Mouse (Mus musculus): ENCODE results near the gene Tfpt.
A peak's percentile ranks its signal among the peaks of the same experiment; 100 is the strongest.

Tfpt gene

GRCm38 (mm10) chr7:3629543-3630477, at the start of gene Tfpt, which contains the start of gene Prpf31:
Tfpt (minus strand) TSS chr7:3629929.
Prpf31 (plus strand) TSS chr7:3629985.
- DNase-seq (ENCODE audit: low spot score) = peak; percentile 92

DNA sequence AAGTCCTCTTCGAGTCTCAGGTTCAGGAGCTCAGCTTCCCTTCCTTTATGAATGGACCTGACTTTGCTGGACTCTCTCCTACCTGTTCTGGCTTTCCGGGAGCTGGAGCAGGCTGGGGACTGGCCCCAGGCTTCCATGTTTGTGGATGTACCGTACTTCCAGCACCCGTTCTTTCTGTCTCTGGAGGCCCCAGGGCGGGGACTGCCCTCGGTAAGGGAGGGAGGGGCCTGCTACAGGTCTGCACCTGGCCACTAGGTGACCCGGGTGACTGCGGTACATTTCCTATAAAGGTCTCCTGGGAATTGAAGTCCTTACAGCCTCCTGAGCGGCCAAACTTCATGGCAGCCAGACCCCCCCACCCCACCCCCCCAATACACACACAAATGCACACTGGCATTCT, 47.6 kb upstream of the Tfpt start, which contains the start of gene Tmc4:
Tmc4 (minus strand) TSS at position 212 of the 400 bp plus-strand sequence.
- DNase-seq (ENCODE audit: low spot score) = no peak

- no peak for DNase-seq (ENCODE audit: low spot score)
Observed at GRCm38 (mm10) chr7:3676371-3676770, 46.6 kb upstream of the Tfpt start.

DNA sequence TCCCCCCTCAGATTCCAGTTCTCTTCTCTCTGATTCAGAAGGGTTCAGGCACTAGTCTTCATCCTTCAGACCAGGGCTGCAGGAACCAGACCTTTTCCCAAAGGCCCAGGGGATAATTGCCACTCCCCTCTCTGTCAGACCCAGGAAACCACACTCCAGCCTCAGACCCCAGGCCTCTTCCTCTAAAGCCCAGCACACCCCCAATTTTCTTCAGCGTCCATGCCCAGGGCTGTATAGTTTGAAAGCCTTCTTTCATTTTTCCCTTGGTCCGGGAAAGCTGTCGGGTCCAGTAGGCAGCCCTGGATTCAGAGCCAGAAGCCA, 45.5 kb upstream of the Tfpt start:
- no peak for DNase-seq (ENCODE audit: low spot score)

GRCm38 (mm10) chr7:3674507-3675227, 44.9 kb upstream of the Tfpt start:
- DNase-seq (ENCODE audit: low spot score) = peak; percentile 65

DNA sequence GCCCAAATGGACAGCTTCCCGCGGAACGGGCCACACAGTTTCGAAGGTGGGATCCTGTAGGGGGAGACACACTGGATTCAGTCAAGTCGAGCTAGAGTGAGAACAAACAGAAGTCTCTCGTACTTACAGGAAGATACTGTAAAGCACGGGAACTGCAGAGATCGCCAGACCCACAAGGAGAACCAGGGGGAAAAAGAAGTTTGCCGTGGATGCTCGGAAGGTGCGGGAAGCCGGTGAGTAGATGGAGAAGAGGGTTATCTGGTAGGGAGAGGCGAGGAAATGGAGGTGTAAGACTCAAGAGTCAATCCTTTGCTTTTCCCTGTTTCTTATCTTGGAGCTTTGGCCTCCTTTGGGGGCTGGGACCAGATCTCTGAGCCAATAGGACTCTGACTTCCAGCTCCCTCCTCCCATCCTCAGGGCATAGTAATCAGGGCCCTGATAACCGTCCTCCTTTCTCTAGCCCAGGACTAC, 37.2 kb upstream of the Tfpt start:
- no peak for DNase-seq (ENCODE audit: low spot score)

DNA sequence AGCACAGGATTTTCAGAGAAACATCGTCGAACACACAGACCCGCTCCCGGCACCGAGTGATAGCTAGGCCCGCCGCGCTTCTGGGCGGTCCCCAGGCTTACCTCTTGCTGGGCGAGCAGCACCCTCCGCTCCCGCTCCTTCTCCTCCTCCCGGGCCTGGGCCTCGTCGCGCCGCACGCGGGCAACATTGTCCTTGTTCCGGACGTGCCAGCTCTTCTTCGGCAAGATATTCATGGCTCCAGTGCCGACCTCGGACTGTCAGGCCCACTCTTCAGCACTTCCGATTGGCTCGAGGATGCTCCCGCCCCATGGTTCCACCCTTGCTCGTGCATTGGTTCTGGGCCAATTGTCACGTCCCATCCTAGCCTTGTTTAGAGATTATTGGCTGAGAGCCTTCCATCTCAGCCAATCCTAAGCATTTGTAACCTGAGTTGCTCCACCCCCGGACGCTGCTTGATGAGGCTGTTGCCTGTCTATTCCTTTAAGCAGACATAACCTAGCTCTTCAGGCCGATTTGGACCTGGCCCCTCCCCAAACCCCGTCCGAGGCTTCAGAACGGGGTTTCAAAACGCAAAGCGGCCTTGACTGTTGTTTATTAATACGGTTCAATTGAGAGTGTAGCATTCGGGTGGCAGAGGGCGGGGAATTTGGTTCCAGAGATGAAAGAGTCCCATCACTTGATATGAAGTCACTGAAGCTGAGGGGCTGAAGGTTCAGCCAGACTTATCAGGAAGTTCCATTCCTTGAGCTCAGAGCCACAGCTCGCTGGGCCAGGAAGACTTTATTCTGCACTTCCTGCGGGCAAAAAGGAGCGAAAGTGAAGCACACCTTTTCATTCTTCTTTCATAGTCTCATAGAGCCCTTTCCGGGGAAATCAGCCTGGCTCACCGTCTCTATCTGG, 35.7 kb upstream of the Tfpt start, which contains the start of gene Leng1:
Leng1 (minus strand) TSS at position 626 of the 900 bp plus-strand sequence.
- peak; percentile 96 for DNase-seq (ENCODE audit: low spot score)

DNA sequence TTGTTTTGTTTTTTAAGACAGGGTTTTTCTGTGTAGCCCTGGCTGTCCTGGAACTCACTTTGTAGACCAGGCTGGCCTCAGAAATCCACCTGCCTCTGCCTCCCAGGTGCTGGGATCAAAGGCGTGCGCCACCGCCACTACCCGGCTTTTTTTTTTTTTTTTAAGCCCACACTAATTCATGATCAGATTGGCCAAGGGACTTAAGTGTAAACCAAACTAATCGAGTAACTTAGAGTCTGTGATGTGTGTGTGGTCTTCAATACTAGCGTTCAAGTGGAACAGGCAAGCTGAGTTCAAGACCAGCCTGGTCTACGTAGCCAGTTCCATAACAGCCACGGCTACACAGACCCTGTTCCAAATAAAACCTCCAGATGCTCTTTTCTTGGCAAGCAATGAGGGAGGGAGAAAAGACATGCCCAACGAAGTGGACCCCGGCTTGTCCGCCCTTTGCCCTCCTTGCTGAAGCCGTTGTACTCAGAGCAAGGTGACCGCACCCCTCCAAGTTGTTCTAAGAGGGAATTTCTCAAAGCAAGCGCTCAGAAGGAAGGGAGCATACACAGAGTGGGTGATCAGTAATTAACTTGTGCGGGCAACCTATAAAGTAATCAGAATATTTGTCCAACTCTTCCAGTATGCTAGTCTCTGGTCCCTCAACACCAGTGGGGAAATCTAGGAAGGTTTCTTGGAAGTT, 34.9 kb upstream of the Tfpt start:
- DNase-seq (ENCODE audit: low spot score) = no peak

GRCm38 (mm10) chr7:3658578-3658977, 28.8 kb upstream of the Tfpt start:
- no peak for DNase-seq (ENCODE audit: low spot score)

- no peak for DNase-seq (ENCODE audit: low spot score)
Observed at GRCm38 (mm10) chr7:3656966-3657365, 27.2 kb upstream of the Tfpt start.

DNA sequence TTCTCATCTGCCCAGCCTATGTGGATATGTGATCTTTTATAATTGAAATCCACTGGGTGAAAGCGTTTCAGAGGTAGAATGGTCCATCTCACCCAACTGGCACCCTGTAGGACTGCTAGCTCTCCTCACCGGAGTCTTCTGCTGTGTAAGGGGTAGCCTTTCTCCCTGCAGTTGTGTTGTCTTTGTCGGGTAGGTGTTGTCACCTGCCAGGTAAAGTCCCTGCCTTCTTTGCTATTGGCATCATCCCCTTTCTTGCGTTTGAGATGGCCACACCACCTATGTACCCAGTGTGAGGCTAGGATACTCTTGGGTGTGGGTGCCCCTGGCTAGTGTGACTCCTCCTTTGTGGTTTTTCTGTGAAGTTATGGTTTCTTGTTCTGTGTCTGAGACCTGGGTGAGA, 16.9 kb upstream of the Tfpt start:
- no peak for DNase-seq (ENCODE audit: low spot score)

DNA sequence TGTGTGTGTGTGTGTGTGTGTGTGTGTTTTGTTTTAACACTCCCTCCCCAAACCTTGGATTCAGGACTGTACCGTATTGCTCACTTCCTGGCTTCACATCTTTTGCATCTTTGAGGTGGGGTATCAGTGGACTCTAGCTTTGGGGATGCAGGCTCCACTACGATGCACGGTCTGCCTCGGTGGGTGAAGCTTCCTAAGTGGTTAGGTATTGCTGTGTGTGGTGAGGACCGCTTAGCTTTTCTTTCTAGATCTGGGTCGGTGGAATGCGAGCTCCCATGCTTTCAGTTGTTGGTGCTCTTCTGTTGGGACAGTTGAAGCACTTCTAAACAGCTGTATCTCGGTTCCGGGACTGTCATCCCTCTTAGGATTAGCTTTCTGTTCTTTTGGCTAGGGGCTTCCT, 16.5 kb upstream of the Tfpt start:
- DNase-seq (ENCODE audit: low spot score) = no peak

GRCm38 (mm10) chr7:3645488-3646025, 15.8 kb upstream of the Tfpt start:
- DNase-seq (ENCODE audit: low spot score) = no peak

GRCm38 (mm10) chr7:3644672-3645487, 15.2 kb upstream of the Tfpt start, which contains the start of gene Cnot3:
Cnot3 (plus strand) TSS chr7:3645268.
- DNase-seq (ENCODE audit: low spot score) = peak; percentile 100

GRCm38 (mm10) chr7:3644348-3644671, 14.6 kb upstream of the Tfpt start:
- peak; percentile 29 for DNase-seq (ENCODE audit: low spot score)

DNA sequence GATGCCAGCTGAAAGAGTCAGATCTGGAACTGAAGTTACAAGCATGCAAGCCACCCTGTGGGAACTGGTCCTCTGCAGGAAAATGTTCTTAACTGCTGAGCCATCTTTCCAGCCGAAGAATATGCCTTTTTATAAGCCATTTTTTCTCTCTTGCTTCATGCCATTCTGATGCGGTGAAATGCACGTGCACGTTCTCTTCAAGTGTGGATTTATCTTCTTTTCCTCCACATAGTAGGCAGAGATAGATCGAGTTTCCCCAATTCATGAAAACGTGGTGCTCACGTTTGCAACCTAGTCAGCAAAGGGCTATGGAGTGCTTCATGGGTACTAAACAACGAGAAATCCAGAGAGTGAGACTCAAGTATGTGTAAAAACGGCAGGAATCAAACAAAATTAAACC, 14.1 kb upstream of the Tfpt start:
- DNase-seq (ENCODE audit: low spot score) = no peak

- DNase-seq (ENCODE audit: low spot score) = no peak
Observed at GRCm38 (mm10) chr7:3643412-3643811, 13.7 kb upstream of the Tfpt start.

DNA sequence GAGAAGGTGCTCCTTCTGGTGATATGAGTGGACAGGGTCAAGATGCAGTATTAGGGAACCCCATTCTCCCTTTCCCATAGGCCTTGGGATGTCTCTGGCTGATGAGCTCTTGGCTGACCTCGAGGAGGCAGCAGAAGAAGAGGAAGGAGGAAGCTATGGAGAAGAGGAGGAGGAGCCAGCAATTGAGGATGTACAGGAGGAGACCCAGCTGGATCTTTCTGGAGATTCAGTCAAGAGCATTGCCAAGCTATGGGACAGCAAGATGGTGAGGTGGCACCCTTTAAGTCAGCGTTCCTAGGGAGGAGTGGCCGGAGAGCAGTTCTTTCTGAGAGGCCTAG, 718 bp upstream of the Tfpt start:
- DNase-seq (ENCODE audit: low spot score) = no peak

GRCm38 (mm10) chr7:3629030-3629429, 699 bp downstream of the Tfpt start:
- no peak for DNase-seq (ENCODE audit: low spot score)

DNA sequence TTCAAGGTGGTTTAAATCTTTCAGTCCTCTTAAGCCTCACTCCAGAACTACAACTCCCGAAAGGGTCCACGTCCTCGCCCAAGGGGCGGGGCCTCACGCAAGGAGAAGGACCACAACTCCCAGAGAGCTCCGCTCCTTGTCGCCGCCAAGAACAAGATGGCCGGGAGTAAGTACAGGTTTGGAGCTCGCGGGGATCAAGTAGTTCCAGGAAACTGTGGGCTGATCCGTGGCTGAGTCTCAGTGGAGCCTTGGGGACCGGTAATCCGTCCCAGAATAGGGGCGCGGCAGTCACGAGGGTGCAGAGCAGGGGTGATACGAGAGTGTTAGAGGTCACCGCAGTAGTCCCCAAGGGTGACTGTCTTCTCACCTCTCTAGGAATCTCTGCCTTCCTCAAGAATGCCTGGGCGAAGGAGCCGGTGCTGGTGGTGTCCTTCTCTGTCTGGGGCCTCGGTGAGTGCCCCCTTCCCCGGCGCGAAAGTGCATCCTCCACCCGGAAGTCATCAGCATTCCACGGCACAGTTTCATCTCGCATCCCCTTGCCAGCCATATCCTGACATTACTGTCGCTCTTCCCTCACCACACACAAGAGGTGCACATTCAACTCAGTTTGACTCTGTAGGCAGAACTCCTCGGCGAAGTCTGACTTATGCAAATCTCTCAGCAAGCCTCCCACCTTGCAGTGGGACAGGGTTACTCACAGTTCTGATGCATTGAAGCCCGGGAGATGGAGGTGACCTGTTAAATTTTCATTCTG, 12.3 kb downstream of the Tfpt start, which contains the start of gene Ndufa3:
Ndufa3 (plus strand) TSS at position 132 of the 754 bp plus-strand sequence.
- DNase-seq (ENCODE audit: low spot score) = peak; percentile 88
